8 mouse cellular contexts compared by ENCODE assay signal in genomic region chr5:81019590-81020254, GRCm38 (mm10). TPM values are rescaled to one million over a fixed set of nuclear protein-coding genes. Genes with fewer than 3 reads are reported as not detected.
DNase-seq lines count a peak whose midpoint lies in the region; ATAC-seq lines count a peak whose summit lies in the region.

Adgrl3 (plus strand) TSS chr5:81020138.

- no peaks in the 10 kb centered on the region for H3K27me3 ChIP-seq in embryonic facial prominence, embryonic 13.5 days
- H3K27me3 ChIP-seq in kidney, embryonic 15.5 days, result no peaks in the 10 kb centered on the region
- no peaks in the 10 kb centered on the region for H3K27me3 ChIP-seq in limb, embryonic 15.5 days
- H3K27me3 ChIP-seq in midbrain, embryonic 16.5 days (ENCODE audit: control insufficient read depth, insufficient read depth, low read depth, low read length), result no peaks in the 10 kb centered on the region

- H3K4me2 ChIP-seq in embryonic facial prominence, embryonic 13.5 days, result peak within 1 kb of the TSS; percentile 94
- H3K4me2 ChIP-seq in kidney, embryonic 15.5 days, result peak within 1 kb of the TSS; percentile 87
- H3K4me2 ChIP-seq in limb, embryonic 15.5 days, result peak within 1 kb of the TSS; percentile 90
- H3K4me2 ChIP-seq in midbrain, embryonic 16.5 days (ENCODE audit: low read length), result peak within 1 kb of the TSS; percentile 74

- ATAC-seq in embryonic facial prominence, embryonic 13.5 days (ENCODE audit: insufficient number of reproducible peaks, insufficient read depth, low FRiP score, low TSS enrichment, low read depth), result peak; percentile 86
- peak; percentile 95 for ATAC-seq in kidney, embryonic 15.5 days (replicated peaks; ENCODE audit: low FRiP score)
- ATAC-seq in limb, embryonic 15.5 days (ENCODE audit: insufficient number of reproducible peaks, low FRiP score, low TSS enrichment, low read depth), result peak; percentile 84
- peak; percentile 87 for ATAC-seq in midbrain, embryonic 16.5 days

- under 1% methylated on average over 66 of the region's 70 CpGs for WGBS in embryonic facial prominence, embryonic 13.5 days
- WGBS in kidney, embryonic 15.5 days, result under 1% methylated on average over 52 of the region's 70 CpGs
- WGBS in limb, embryonic 15.5 days, result under 1% methylated on average over 54 of the region's 70 CpGs
- WGBS in midbrain, embryonic 16.5 days, result under 1% methylated on average over 46 of the region's 70 CpGs

- H3K9ac ChIP-seq in embryonic facial prominence, embryonic 13.5 days, result peak within 1 kb of the TSS; percentile 87
- peak within 1 kb of the TSS; percentile 53 for H3K9ac ChIP-seq in kidney, embryonic 15.5 days
- peak within 1 kb of the TSS; percentile 78 for H3K9ac ChIP-seq in limb, embryonic 15.5 days
- H3K9ac ChIP-seq in midbrain, embryonic 16.5 days (ENCODE audit: low read depth, low read length), result peak within 1 kb of the TSS; percentile 97

- H3K4me1 ChIP-seq in embryonic facial prominence, embryonic 13.5 days, result peaks cover 22% of the 10 kb centered on the region
- peaks cover 25% of the 10 kb centered on the region for H3K4me1 ChIP-seq in kidney, embryonic 15.5 days
- H3K4me1 ChIP-seq in limb, embryonic 15.5 days, result peaks cover 25% of the 10 kb centered on the region
- peaks cover 11% of the 10 kb centered on the region for H3K4me1 ChIP-seq in midbrain, embryonic 16.5 days (ENCODE audit: control insufficient read depth, insufficient read depth, low read length)

- H3K27ac ChIP-seq in embryonic facial prominence, embryonic 13.5 days, result peak within 1 kb of the TSS; percentile 96
- H3K27ac ChIP-seq in kidney, embryonic 15.5 days, result peak within 1 kb of the TSS; percentile 91
- peak within 1 kb of the TSS; percentile 95 for H3K27ac ChIP-seq in limb, embryonic 15.5 days
- H3K27ac ChIP-seq in midbrain, embryonic 16.5 days (ENCODE audit: low read length), result peak within 1 kb of the TSS; percentile 99

- DNase-seq in layer of hippocampus, adult 11-12 months (ENCODE audit: low spot score), result peak; percentile 72
- DNase-seq in layer of hippocampus, adult 9-10 months (ENCODE audit: low spot score), result no peak
- peak; percentile 50 to 61 for DNase-seq in heart, adult 9 months (ENCODE audit: low spot score in 2 of 2)
- peak; percentile 80 for DNase-seq in testis, postnatal 10 days (ENCODE audit: low spot score)

- no peaks in the 10 kb centered on the region for H3K9me3 ChIP-seq in embryonic facial prominence, embryonic 13.5 days
- H3K9me3 ChIP-seq in kidney, embryonic 15.5 days (replicated peaks), result no peaks in the 10 kb centered on the region
- H3K9me3 ChIP-seq in limb, embryonic 15.5 days, result no peaks in the 10 kb centered on the region
- H3K9me3 ChIP-seq in midbrain, embryonic 16.5 days (replicated peaks; ENCODE audit: control insufficient read depth, low read length, poor library complexity, severe bottlenecking), result no peaks in the 10 kb centered on the region

- no peaks in the 10 kb centered on the region for H3K36me3 ChIP-seq in embryonic facial prominence, embryonic 13.5 days
- H3K36me3 ChIP-seq in kidney, embryonic 15.5 days, result no peaks in the 10 kb centered on the region
- no peaks in the 10 kb centered on the region for H3K36me3 ChIP-seq in limb, embryonic 15.5 days
- no peaks in the 10 kb centered on the region for H3K36me3 ChIP-seq in midbrain, embryonic 16.5 days (ENCODE audit: control insufficient read depth, insufficient read depth, low read length)

- peak within 1 kb of the TSS; percentile 75 for H3K4me3 ChIP-seq in embryonic facial prominence, embryonic 13.5 days
- peak within 1 kb of the TSS; percentile 76 for H3K4me3 ChIP-seq in kidney, embryonic 15.5 days (replicated peaks)
- H3K4me3 ChIP-seq in limb, embryonic 15.5 days, result peak within 1 kb of the TSS; percentile 72
- peak within 1 kb of the TSS; percentile 88 for H3K4me3 ChIP-seq in midbrain, embryonic 16.5 days (ENCODE audit: low read depth, low read length)

RNA-seq across cellular contexts. Expression of gene Adgrl3, which starts in this region (rescaled TPM):
- polyA plus RNA-seq in embryonic facial prominence, embryonic 13.5 days (2015; fragmentation: Nextera tagmentation; extraction: Ambion mirVana), result 38.2 and 46.0 TPM in 2 replicates
- polyA plus RNA-seq in kidney, embryonic 15.5 days (2015; fragmentation: Nextera tagmentation; extraction: Ambion mirVana), result 18.5 and 20.4 TPM in 2 replicates
- 27.9 and 32.4 TPM in 2 replicates for polyA plus RNA-seq in limb, embryonic 15.5 days (2015; fragmentation: Nextera tagmentation; extraction: Ambion mirVana)
- 68.4 and 69.5 TPM in 2 replicates for polyA plus RNA-seq in midbrain, embryonic 16.5 days (2015; fragmentation: Nextera tagmentation; extraction: Ambion mirVana)
